29 mouse cellular contexts compared by ENCODE assay signal in genomic region chr12:36923558-36923957, GRCm38 (mm10).
"Had no signal": no experiment of that assay in that cellular context is flagged by ENCODE, and none has a peak within 500 bp of the region (broad histone marks: within the 10 kb centered on the region; RNA-seq: fewer than 3 reads in every experiment).

No protein-coding gene starts in this region.

- H3K4me3 ChIP-seq: embryonic facial prominence, embryonic 10.5 days; embryonic facial prominence, embryonic 12.5 days; embryonic facial prominence, embryonic 13.5 days; embryonic facial prominence, embryonic 15.5 days; erythroblast, embryonic 14.5 days; forebrain, embryonic 10.5 days; forebrain, embryonic 12.5 days; forebrain, embryonic 13.5 days; forebrain, embryonic 15.5 days; gastrocnemius, adult 2 months; heart, adult 2 months had no signal

- H3K36me3 ChIP-seq: embryonic facial prominence, embryonic 10.5 days; embryonic facial prominence, embryonic 12.5 days; embryonic facial prominence, embryonic 13.5 days; embryonic facial prominence, embryonic 15.5 days; forebrain, embryonic 10.5 days; forebrain, embryonic 12.5 days; forebrain, embryonic 15.5 days had no signal

- H3K27me3 ChIP-seq: embryonic facial prominence, embryonic 12.5 days; embryonic facial prominence, embryonic 13.5 days; embryonic facial prominence, embryonic 15.5 days; forebrain, embryonic 12.5 days; forebrain, embryonic 13.5 days; forebrain, embryonic 15.5 days had no signal

- H3K4me1 ChIP-seq: embryonic facial prominence, embryonic 12.5 days; embryonic facial prominence, embryonic 13.5 days; embryonic facial prominence, embryonic 15.5 days; forebrain, embryonic 12.5 days; forebrain, embryonic 13.5 days; forebrain, embryonic 15.5 days had no signal

- H3K9ac ChIP-seq: embryonic facial prominence, embryonic 12.5 days; embryonic facial prominence, embryonic 13.5 days; embryonic facial prominence, embryonic 15.5 days; forebrain, embryonic 12.5 days; forebrain, embryonic 13.5 days; forebrain, embryonic 15.5 days; forebrain, postnatal 0 days had no signal

- DNase-seq: cerebellum, adult 2 months; cerebellum, adult 8-10 months; cerebellum, adult 9-10 months; cerebellum, adult 9-11 months; cerebellum, postnatal 10 days; cerebellum, postnatal 14 days; cerebellum, postnatal 25 days; cerebellum, postnatal 36 days; embryo, embryonic 11 days; forebrain, postnatal 0 days; gastrocnemius, adult 2 months; gastrocnemius, postnatal 10 days; gastrocnemius, postnatal 14 days; gastrocnemius, postnatal 25 days; gastrocnemius, postnatal 36 days; heart, adult 11 months; heart, adult 18-20 months; heart, adult 2 months had no signal

- ATAC-seq: forebrain, embryonic 13.5 days; forebrain, embryonic 14.5 days; forebrain, embryonic 15.5 days; forebrain, embryonic 16.5 days; forebrain, postnatal 0 days had no signal

- H3K9me3 ChIP-seq: embryonic facial prominence, embryonic 10.5 days; embryonic facial prominence, embryonic 12.5 days; embryonic facial prominence, embryonic 13.5 days; embryonic facial prominence, embryonic 15.5 days; forebrain, embryonic 10.5 days; forebrain, embryonic 12.5 days; forebrain, embryonic 13.5 days; forebrain, embryonic 15.5 days had no signal

- H3K27ac ChIP-seq: embryonic facial prominence, embryonic 10.5 days; embryonic facial prominence, embryonic 12.5 days; embryonic facial prominence, embryonic 13.5 days; embryonic facial prominence, embryonic 15.5 days; forebrain, embryonic 10.5 days; forebrain, embryonic 12.5 days; forebrain, embryonic 13.5 days; forebrain, embryonic 15.5 days; gastrocnemius, adult 2 months; heart, adult 2 months had no signal

- H3K4me2 ChIP-seq: embryonic facial prominence, embryonic 12.5 days; embryonic facial prominence, embryonic 13.5 days; embryonic facial prominence, embryonic 15.5 days; forebrain, embryonic 12.5 days; forebrain, embryonic 13.5 days; forebrain, embryonic 15.5 days had no signal
